Mouse (Mus musculus): Measurements from ENCODE around the gene Zfp9.

Gene Zfp9

DNA sequence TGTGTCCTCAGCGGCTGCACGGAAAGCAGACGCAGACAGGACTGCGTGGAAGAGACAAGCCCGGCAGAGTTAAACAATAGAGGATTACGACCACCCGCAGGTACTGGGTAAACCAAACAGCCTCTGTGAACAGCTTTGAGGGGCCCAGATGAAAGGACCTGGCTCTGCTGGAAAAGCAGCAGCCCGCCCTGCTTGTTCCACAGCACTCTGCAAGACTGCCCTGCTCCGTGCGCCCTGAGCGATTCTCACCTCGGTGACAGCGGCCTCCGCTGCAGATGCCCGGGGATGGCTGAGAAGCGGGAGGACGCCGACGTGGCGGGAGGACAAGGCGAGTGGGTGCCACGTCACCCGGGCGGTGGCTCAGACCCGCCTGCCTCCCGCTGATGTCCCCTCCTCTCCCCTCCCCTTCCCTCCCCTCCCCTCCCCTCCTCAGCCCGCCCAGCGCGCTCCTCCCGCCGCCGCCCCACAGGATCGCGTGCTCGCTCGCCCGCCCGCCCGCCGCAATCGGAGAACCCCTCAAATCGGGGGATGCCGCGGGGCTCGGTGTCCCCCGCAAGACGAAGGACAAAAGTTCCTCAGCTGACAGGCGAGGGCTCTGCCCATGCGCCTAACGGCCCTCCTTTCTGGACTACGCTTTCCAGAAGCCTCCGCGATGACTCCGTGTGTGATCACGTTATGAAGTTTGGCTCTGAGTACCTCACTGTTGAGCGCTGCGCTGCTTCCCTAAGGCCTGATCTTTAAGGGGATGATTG is at the start of gene Zfp9:
Gene Zfp9 (minus strand): TSS at position 364 of the 752 bp plus-strand sequence.
- peak; percentile 47 for DNase-seq (ENCODE audit: extremely low read depth, low read depth)

- DNase-seq (ENCODE audit: extremely low read depth, low read depth) = no peak
Measured at GRCm38 (mm10) chr6:118520668-118521067, 41.5 kb upstream of the Zfp9 start.

DNA sequence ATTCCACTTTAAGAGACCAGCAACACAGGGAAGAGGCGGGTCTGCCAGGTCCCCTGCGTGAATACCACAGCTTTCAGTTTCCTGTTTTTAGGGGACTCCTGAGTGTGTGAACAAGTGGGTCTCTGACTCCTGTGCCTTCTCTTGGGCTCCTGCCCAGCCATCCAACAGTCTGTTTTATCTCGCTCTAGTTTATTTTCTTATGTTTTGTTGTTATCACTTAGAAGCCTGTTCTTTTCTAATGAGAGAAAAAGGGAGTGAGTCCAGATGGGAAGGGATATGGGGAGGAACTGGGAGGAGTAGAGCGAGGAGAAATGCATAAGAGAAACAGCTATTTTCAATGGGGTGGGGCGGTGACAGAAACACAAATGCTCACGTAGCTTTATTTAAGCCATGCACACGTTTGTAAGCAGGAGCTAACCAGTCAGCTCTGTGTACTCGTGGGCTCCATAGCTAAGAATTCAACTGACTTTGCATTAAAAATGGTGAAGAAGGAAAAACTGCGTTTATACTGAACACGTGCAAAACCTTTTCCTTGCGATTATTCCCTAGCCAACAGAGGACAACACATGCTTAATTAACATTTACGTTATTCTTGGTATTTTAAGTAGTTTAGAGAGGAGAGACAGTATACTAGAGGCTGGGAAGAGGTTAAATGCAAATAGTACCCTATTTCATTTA is 34.4 kb upstream of the Zfp9 start:
- DNase-seq (ENCODE audit: extremely low read depth, low read depth) = peak; percentile 6

GRCm38 (mm10) chr6:118499010-118499409 is 19.9 kb upstream of the Zfp9 start:
- DNase-seq (ENCODE audit: extremely low read depth, low read depth) = peak; percentile 15

GRCm38 (mm10) chr6:118482125-118482524 is 3.0 kb upstream of the Zfp9 start:
- DNase-seq (ENCODE audit: extremely low read depth, low read depth) = no peak

- no peak for DNase-seq (ENCODE audit: extremely low read depth, low read depth)
Measured at GRCm38 (mm10) chr6:118477875-118478785, 990 bp downstream of the Zfp9 start.

DNA sequence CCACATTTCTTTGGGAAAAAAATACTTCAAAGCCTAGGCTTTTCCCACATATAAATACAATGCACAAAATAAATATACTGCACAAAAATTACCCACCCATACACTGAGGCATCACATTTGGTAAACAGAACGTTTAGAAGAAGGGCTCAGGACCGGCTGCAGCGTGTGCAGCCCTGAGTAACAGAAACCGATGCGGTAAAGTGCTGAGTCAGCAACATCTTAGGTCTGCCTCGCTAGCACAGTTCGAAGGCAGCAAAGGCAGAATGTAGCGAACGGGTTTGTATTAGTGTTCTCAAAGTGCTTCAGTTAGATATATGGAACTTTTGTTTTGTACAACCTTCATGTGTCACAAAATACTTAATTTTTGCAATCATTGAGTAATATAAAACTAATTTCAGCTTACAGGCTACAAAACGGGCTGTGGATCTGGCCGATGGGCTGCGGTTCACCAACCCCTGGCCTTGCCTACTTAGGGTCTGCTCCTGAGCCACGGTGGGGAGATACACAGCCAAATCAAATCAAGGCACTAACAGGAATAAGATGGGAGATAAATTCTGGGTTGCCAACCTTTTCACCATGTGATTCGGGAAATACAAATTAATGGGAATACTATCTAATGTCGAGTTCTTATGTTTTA is 16.9 kb downstream of the Zfp9 start:
- no peak for DNase-seq (ENCODE audit: extremely low read depth, low read depth)

GRCm38 (mm10) chr6:118457726-118458125 is 21.4 kb downstream of the Zfp9 start:
- no peak for DNase-seq (ENCODE audit: extremely low read depth, low read depth)

DNA sequence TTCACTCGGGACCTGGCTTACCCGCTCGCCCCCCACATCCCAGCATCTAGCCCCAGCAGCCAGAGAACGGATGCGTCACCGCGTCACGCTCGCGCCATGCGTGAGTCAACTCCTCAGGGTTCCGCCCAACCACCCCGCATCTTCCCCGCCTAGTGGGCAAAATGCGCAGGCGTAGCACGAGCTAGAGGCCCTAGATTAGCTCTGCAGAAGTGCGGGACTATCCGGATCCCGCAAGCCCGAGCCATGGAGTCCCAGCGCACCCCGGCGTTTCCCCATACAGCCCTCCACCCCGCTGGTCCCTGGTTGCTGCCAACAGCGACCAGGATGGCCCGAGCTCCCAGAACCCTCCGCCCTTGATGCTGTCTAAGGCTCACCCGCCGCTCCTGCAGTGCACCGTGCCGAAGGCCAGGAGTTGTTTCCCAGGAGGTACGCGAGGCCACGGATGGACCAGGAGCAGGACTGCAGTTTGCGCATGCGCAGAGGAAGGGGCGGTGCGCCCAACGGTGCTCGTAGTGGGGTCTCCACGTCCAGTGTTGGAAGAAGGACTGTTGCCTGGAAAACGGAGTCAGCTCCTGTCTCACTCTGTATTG is 24.0 kb downstream of the Zfp9 start, which contains the start of gene Zfp248:
Gene Zfp248 (minus strand): TSS at position 487 of the 590 bp plus-strand sequence.
- DNase-seq (ENCODE audit: extremely low read depth, low read depth) = peak; percentile 55

DNA sequence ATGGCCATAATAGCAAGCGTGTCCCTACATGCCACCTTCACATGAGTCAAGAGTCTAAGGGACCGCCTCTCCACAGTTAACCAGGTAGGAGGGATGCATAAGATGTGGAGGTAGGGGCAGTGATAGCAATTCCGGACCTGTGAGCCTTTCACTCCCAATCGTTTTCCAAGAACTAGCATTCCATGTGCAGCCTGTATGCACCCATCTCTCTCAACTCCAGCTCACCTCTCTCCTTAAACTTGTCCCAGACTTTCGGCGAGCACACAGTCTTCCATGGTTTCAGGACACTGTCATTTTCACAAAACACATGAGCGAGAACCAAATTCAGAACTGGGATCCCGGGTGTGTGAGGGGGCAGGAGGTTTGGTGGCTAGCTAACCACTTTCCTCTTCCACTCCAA is 24.7 kb downstream of the Zfp9 start:
- DNase-seq (ENCODE audit: extremely low read depth, low read depth) = no peak

- no peak for DNase-seq (ENCODE audit: extremely low read depth, low read depth)
Measured at GRCm38 (mm10) chr6:118431502-118431901, 47.6 kb downstream of the Zfp9 start.

DNA sequence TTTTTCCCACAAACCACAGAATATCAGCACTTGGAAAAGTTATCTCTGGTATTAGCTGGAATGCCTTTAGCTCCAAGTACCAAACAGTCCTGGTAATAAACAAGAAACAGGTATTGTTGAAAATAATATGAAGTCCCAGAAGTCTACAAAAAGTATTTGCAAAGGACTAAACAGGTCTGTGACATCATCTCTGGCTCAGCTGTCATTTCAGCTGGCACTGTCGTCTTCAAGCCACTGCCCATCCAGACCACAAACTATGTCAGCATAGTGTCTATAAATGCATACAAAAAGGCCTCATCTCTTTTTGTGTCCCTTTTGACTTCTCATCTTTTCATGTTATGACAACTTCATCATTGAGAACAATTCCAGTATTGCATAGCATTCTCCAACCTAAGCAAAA is 52.5 kb downstream of the Zfp9 start:
- no peak for DNase-seq (ENCODE audit: extremely low read depth, low read depth)

DNA sequence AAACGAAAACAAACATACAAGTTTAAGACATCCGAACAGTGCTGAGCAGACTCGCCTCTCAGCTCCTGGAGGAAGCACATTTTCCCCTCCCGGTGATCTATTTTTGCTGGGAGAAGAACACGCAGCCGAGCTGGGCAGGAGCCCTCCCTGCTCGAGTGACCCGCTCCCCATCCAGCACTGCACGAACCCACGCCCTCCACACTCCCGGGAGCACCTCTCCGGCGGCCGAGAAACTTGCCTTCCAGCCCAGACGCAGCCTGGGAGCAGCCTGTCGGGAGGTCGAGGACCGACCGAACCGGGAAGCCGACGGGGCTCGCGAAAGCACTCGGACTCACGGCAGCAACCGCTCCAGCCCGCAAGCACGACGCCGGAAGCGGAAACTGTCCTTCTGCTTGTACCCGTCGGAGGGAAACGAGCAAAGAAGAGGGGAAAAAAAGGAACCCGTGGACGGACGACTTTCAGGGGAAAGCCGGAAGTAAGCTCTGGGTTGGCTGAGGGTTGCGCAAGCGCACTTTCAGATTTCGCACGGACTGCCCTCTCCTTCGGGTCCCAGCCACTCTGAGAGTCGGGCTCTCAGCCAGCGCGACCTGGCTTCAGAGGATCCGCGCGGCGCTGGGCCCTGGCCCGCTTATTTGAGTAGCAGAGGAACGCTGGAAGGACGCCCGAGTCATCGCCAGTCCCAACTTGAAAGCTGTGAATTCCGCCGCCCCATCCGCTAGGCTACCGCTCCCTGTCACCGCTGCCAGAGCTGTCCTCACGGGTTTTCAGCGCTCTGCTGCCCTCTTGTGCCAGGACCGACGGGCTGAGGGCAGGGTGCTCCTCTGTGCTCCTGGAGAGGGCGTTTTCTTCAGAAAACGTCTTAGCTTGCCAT is 59.8 kb downstream of the Zfp9 start, which contains the start of gene Bms1:
Gene Bms1 (minus strand): TSS at position 425 of the 871 bp plus-strand sequence.
- DNase-seq (ENCODE audit: extremely low read depth, low read depth) = peak; percentile 94

Measured in MEL-GATA-1-ER (cell line).